Mouse (Mus musculus) ES-Bruce4 (cell line): ENCODE results near the gene Cd82.

ENCODE experiments used
- CTCF ChIP-seq: IDR thresholded peaks from one replicate; pipeline ENCODE4 v1.8.1; 2011; ENCODE audit warnings: low read depth, low read length
- EP300 ChIP-seq: IDR thresholded peaks from 2 replicates; pipeline ENCODE4 v1.6.1; 2011; ENCODE audit warnings: low read depth, low read length; ENCODE audit not compliant: insufficient read depth
- POLR2A ChIP-seq: IDR thresholded peaks from one replicate; pipeline ENCODE4 v1.8.1; 2011; ENCODE audit warnings: low read length; ENCODE audit not compliant: insufficient read depth

DNA sequence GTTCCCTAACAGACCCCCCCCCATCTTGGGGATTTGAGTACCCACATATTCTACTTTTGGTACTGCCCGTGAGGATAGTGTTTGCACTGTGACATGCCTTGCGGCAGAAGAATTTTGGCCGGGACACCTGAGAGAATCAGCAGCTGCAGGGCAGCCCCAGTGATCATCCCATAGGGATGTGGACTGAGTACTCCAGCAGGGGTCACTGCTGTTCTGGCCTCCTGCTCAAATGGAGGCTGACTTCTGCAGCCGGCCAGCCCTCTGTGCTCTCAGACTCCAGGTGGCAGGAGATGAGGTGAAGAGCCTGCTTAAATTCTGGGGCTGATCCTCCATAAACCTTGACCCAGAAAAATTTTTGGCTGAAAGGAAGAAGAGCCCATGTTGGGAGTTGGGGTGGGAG lies 58.8 kb downstream of the Cd82 start:
- TF ChIP-seq EP300 (no peak), POLR2A (no peak), CTCF (peak; percentile 44)
